Mouse (Mus musculus) neural tube, embryonic 10.5 days (tissue): ENCODE measurements around the gene Eif2s3y.

Experiments used
- DNase-seq: peaks from one replicate; pipeline ENCODE4 v3.0.0-alpha.2; 2017; ENCODE audit warnings: low spot score; ENCODE audit errors: extremely low spot score

The Eif2s3y gene

DNA sequence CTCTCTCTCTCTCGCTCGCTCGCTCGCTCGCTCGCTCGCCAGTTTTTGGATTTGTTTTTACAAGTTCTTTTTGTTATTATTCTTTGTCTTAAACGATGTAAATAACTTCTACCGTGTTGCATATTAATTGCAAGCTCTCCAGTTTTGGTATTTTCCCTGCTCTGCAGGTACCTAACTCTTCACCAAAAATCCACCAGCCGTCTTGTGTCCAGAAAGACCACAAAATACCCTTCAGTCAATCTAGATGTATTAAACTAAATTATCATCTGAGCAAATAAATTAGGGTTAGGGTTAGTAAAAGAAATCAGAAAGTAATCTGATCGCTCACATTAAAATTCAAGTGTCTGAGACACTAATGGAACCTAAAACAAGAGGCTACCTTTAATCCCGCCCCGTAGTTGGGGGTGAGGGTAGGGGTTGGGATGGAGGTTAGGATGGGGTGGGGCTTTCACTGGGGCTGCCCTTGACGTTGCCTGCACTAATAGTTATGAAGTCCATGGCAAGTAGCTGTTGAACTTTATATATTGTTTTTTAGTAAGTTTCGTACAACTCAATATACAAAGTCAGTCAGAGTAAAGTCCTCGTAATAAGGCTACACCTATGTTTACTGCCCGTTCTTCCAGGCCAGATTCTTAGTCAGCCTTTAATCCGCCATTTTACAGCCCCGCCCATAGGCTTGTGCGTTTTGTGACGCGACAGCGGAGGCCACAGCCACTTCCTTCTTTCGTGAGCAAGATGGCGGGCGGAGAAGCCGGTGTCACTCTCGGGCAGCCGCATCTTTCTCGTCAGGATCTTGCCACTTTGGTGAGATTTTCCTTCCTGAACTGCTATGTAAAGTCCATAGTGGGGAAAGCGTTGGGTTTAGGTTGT is at the start of gene Eif2s3y:
TSS of gene Eif2s3y (plus strand) at position 662 of the 870 bp plus-strand sequence.
- peak; percentile 17 for DNase-seq
